Mouse (Mus musculus) c-Kit-positive CD71-positive TER-119-negative erythroid progenitor cells, embryonic 14.5 days (primary cell): ENCODE data around the gene Gm20388.

Experiments used
- DNase-seq: peaks from one replicate; pipeline ENCODE4 v3.0.0-alpha.2; 2013; ENCODE audit warnings: low read depth

Gene Gm20388

DNA sequence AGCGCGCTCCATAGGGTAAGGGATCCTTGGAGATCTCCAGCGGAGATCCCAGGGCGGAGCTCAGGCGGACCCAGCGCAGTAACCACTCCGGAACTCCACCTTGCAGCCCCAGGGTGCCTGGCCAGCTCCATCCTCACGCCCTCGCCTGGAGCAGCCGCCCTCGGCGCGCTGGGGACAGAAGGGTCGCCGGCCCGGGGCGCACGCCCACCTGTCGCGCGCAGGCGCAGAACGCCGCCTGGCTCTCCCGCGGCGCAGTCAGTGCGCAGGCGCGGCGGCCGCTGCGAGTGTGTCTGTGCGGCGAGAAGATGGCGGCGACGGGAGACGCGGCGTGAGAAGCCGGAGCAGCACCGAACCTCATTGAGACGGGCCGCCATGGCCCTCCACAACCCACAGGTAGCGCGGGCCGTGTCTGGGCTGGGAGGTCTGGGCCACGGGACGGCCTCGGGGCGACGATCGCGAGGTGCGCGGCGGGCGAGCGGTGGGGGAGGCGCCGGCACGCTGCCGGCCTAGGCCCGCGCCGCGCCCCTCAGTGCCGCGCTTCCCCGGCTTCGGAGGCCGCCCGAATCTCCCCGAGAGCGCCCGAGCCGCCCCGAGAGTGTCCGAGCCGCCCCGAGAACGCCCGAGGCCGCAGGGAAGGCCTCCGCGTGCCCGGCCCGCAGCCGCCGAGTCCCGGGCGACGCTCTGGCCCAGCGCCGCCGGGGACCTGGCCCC lies at the start of gene Gm20388:
Gm20388 (plus strand) TSS at position 295 of the 711 bp plus-strand sequence.
- peak; percentile 74 for DNase-seq

DNA sequence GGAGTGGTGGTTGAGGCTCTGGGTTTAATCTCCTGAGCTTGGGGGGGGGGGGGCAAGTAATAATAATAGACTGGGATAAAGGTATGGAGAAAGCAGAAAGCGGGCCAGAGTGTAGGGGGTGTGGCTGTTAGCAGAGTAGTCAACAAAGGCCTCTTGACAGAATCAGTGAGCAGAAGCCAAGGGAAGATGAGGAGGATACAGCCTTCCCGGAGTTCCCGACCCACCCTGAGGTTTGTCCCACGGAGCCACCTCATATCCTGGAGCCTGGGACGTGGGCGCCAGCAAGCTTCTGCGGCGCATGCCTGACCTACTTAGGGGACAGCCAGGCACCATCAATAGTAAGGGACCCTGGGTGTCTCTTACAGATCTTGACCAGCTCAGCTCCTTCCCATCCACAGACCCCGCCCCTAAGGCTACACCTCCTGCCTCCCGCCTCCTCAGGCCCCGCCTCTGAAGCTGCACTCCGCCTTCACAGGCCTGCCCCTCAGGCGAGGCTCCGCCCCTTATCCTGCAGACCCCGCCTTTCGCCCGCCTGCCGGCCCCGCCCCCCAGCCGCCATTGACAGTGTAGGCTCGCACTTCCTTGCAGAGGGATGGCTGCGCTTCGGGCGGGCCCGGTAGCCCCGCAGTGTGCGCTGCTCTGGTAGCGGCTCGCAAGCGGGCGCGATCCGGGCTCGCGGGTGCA lies 48.8 kb upstream of the Gm20388 start, which contains the start of gene Klhl36:
Klhl36 (plus strand) TSS at position 561 of the 684 bp plus-strand sequence.
- DNase-seq = peak; percentile 86

DNA sequence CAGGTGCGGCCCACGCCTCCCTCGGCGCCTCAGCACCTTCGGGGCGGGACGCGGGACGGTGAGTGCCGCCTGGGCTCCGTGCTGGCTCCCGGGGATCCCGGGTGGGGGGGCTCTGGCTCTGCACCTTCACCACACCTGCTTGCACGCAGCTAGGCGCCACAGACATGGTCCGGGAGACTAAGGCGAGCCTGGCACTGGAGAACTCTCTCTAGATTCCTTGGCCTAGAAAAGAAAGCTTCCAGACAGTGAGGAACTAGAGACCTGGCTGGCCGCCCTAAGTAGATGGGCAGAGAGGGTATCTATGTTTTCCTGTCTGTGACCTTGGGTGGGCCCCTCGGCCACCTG lies 48.3 kb upstream of the Gm20388 start:
- DNase-seq = no peak

DNA sequence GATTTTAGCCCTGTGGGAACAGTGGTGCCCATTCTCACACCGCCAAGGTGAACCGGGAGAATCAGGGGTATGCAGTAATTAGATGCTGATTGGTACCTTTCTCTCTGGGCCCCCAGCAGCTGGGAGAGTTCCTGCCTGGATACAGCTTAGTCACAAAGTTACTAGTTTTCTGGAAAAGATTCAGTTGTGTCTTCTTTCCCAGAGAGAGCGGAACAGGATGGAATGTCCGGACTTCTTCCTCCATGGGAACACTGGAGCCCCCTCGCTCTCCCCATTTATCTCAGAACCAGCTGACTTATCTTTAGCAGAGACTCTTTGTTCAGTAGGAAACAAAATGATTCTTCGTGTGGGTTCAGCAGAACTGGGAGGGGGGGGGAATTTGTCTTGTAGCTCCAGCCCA lies 47.9 kb upstream of the Gm20388 start:
- DNase-seq = no peak

DNA sequence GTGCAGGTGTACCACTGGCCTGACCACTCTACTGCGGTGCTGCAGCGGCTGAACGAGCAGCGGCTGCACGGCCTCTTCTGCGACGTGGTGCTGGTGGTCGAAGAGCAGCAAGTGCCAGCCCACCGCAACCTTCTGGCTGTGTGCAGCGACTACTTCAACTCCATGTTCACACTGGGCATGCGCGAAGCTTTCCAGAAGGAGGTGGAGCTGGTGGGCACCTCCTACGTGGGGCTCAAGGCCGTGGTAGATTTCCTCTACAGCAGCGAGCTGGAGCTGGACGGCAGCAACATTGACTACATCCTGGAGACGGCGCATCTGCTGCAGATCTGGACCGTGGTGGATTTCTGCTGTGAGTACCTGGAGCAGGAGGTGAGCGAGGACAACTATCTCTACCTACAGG lies 41.0 kb upstream of the Gm20388 start:
- DNase-seq = no peak

GRCm38 (mm10) chr8:119873181-119873580 lies 37.5 kb upstream of the Gm20388 start:
- DNase-seq = peak; percentile 58

- no peak for DNase-seq
Observed at GRCm38 (mm10) chr8:119881301-119881700, 29.3 kb upstream of the Gm20388 start.

- no peak for DNase-seq
Observed at GRCm38 (mm10) chr8:119881917-119882316, 28.7 kb upstream of the Gm20388 start.

- DNase-seq = no peak
Observed at GRCm38 (mm10) chr8:119883281-119883680, 27.4 kb upstream of the Gm20388 start.

DNA sequence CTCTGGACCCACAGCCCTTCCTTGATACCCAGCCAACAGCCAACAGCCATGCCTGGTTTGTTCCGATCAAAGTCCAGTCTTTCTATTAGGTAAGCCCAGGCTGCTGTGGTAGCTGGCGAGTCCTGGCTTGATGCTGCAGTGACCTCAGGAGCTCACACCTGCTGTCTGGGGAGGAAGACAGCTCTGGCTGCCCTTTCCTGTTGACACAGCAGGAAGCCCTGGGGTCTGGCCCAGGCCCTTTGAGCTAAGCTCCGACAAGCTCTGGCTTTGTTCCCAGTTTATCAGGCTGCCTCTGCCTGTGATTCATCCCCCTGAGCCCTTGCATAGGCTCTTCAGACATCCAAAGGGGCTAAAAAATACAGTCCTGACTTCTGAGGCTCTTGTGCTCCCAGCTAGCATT lies 25.0 kb upstream of the Gm20388 start:
- no peak for DNase-seq

GRCm38 (mm10) chr8:119887130-119887529 lies 23.5 kb upstream of the Gm20388 start:
- DNase-seq = no peak

- DNase-seq = no peak
Observed at GRCm38 (mm10) chr8:119888012-119888411, 22.6 kb upstream of the Gm20388 start.

DNA sequence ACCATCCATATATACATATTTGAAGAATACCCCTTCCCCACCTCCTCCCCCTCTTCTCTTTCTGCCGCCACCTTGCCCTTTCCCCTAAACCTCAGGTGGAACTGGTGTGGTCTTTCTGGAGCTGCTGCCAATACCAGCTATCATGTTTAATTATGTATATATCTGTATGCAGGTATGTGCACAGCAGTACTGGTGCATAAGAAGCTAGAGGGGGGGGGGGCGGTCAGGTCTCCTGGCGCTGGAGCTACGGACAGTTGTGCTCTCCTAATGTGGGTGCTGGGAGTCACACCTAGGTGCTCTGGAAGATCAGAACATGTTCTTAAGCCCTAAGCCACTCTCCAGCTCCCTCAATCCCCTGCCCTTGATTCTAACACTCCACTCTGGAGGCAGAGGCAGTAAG lies 13.6 kb upstream of the Gm20388 start:
- no peak for DNase-seq

- DNase-seq = no peak
Observed at GRCm38 (mm10) chr8:119897933-119898332, 12.7 kb upstream of the Gm20388 start.

GRCm38 (mm10) chr8:119901349-119901748 lies 9.3 kb upstream of the Gm20388 start:
- no peak for DNase-seq

DNA sequence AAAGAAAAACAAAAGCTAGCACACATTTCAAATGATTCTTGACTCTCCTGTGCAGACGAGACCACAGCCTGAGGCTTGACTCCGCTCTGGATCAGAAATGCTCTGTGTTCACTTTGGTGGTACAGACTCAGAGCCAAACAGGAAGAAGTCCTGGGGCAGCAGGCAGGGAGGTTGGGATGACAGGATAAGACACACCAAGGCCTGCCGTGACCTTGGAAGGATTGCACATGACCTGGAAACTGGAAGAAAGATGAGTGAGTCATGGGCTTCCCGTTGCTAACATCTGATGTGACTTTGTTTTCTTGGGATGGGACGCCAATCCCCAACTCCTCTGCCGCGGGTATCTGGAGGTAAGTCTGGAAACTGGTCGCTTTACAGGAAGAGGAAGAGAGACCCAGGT lies 8.7 kb upstream of the Gm20388 start:
- DNase-seq = no peak

GRCm38 (mm10) chr8:119904323-119904911 lies 6.2 kb upstream of the Gm20388 start:
- DNase-seq = no peak

DNA sequence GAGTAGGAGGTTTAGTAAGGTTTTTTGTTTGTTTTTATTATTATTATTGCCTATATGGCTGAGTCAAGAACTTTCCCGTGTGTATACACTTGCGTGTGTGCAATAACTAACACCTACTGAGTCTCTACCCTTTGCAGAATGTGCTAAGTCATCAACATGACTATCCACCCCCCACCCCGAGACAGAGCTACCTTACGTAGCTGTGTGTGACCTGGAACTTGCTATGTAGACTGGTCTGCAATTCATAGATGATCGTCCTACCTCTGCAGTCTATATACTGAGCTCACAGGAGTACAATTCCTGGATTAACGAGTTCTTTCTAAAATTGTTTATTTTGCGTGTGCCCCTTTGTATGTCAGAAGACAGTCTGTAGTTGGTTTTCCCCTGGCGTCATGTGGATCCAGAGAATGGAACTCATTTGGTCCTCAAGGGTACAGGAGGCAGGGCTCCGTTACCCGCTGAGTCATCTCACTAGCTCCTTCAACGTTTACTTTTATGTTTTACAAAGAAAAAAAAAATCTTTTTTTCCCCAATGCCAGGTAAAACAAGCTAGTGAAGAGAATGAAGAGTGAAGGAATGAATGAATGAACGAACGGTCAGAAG lies 596 bp upstream of the Gm20388 start, which contains the start of gene Usp10:
Usp10 (plus strand) TSS at position 417 of the 603 bp plus-strand sequence.
- no peak for DNase-seq

GRCm38 (mm10) chr8:119911258-119911962 lies 769 bp downstream of the Gm20388 start:
- no peak for DNase-seq

GRCm38 (mm10) chr8:119912643-119913042 lies 2.0 kb downstream of the Gm20388 start:
- no peak for DNase-seq

GRCm38 (mm10) chr8:119913181-119913580 lies 2.5 kb downstream of the Gm20388 start:
- no peak for DNase-seq

GRCm38 (mm10) chr8:119914161-119914560 lies 3.5 kb downstream of the Gm20388 start:
- no peak for DNase-seq
